Mouse (Mus musculus) heart, postnatal 0 days (tissue): ENCODE data around the gene Jazf1. TPM values are rescaled to one million over a fixed set of nuclear protein-coding genes. Genes with fewer than 3 reads are reported as not detected.

Experiments
- ATAC-seq: fragments of 200-750 bp; cut with Nextera tagmentation; 2 replicates; pipeline ENCODE4 v1.8.0; 2017; ENCODE audit warnings: low read depth, moderate number of reproducible peaks, moderate library complexity; ENCODE audit not compliant: insufficient read depth
- DNase-seq: peaks from one replicate; pipeline ENCODE4 v3.0.0-alpha.2; 2016; ENCODE audit warnings: low spot score
- H3K27ac ChIP-seq: fragments of 300-500 bp; sonication (generic); 2 replicates; pipeline ENCODE4 v1.5.1; 2014; ENCODE audit warnings: low read depth, mild to moderate bottlenecking
- H3K27me3 ChIP-seq: fragments of 300-500 bp; sonication (generic); 2 replicates; pipeline ENCODE4 v1.6.1; 2014; ENCODE audit warnings: low read length, mixed read lengths; ENCODE audit not compliant: control insufficient read depth, insufficient read depth
- H3K36me3 ChIP-seq: fragments of 300-500 bp; sonication (generic); replicated peaks from 2 replicates; pipeline ENCODE4 v1.6.1; 2014; ENCODE audit warnings: low read length, mixed read lengths; ENCODE audit not compliant: control insufficient read depth, insufficient read depth
- H3K4me1 ChIP-seq: fragments of 300-500 bp; sonication (generic); 2 replicates; pipeline ENCODE4 v1.6.1; 2014; ENCODE audit warnings: antibody characterized with exemption; ENCODE audit not compliant: control insufficient read depth, insufficient read depth
- H3K4me2 ChIP-seq: fragments of 300-500 bp; sonication (generic); 2 replicates; pipeline ENCODE4 v1.6.1; 2014; ENCODE audit warnings: low read depth, mild to moderate bottlenecking, low read length, moderate library complexity
- H3K4me3 ChIP-seq: fragments of 300-500 bp; sonication (generic); 2 replicates; pipeline ENCODE4 v1.5.1; 2014; ENCODE audit warnings: low read depth, low read length
- H3K9ac ChIP-seq: fragments of 300-500 bp; sonication (generic); replicated peaks from 2 replicates; pipeline ENCODE4 v1.6.1; 2014; ENCODE audit warnings: low read depth, low read length, mixed read lengths
- H3K9me3 ChIP-seq: fragments of 300-500 bp; sonication (generic); replicated peaks from 2 replicates; pipeline ENCODE4 v1.6.1; 2016; ENCODE audit warnings: low read length; ENCODE audit not compliant: control insufficient read depth
- CTCF ChIP-seq: IDR thresholded peaks from 2 replicates; pipeline ENCODE4 v1.5.1; 2016; ENCODE audit warnings: antibody characterized with exemption, control low read depth, low read depth
- EP300 ChIP-seq: IDR thresholded peaks from 2 replicates; pipeline ENCODE4 v1.6.1; 2016; ENCODE audit warnings: antibody characterized with exemption, low read depth
- WGBS: fragments of 180-500 bp; shearing (Covaris S2); extraction: QIAGEN DNeasy Blood & Tissue Kit; methylation state at CpG from one replicate; pipeline ENCODE4 v1.1.7; 2014; 5-methylcytosine and 5-hydroxymethylcytosine counted together
- polyA plus RNA-seq: library from polyadenylated mRNA; unstranded; fragments of >200 nt; fragmentation: Nextera tagmentation; extraction: Ambion mirVana; gene quantifications from 2 replicates; pipeline ENCODE4 v1.2.1, GENCODE M21; 2015
- total RNA-seq: library from RNA; depleted of rRNA; stranded (reverse); fragments of >200 nt; gene quantifications from 2 replicates; pipeline ENCODE4 v1.2.3, GENCODE M21; 2014; ENCODE audit warnings: low replicate concordance

The Jazf1 gene
- total and polyA plus RNA-seq, 2 experiments from 2014 or later: 6.0 to 9.5 TPM

- no peaks in the 10 kb centered on the region for H3K4me1 ChIP-seq
- H3K4me3 ChIP-seq: no peak overlapping the region
- DNase-seq (no peak), ATAC-seq (no peak)
- H3K9me3 ChIP-seq: no peaks in the 10 kb centered on the region
- H3K4me2 ChIP-seq: no peak overlapping the region
- WGBS: 78% methylated on average over 2 of the region's 2 CpGs
- no peaks in the 10 kb centered on the region for H3K36me3 ChIP-seq
- TF ChIP-seq CTCF (no peak), EP300 (no peak)
- no peak overlapping the region for H3K9ac ChIP-seq
- no peaks in the 10 kb centered on the region for H3K27me3 ChIP-seq
- H3K27ac ChIP-seq: no peak overlapping the region
Observed at GRCm38 (mm10) chr6:52869252-52869651, 199.2 kb downstream of the Jazf1 start.

- ATAC-seq: no peak
Observed at GRCm38 (mm10) chr6:52868352-52868751, 200.1 kb downstream of the Jazf1 start.

GRCm38 (mm10) chr6:52861928-52862327, 206.5 kb downstream of the Jazf1 start:
- no peak for TF ChIP-seq CTCF
- no peak for TF ChIP-seq EP300
- Histone ChIP-seq H3K9me3 (no peaks in the 10 kb centered on the region), H3K27ac (no peak overlapping the region), H3K4me1 (peaks cover 24% of the 10 kb centered on the region), H3K4me2 (no peak overlapping the region), H3K27me3 (no peaks in the 10 kb centered on the region), H3K36me3 (no peaks in the 10 kb centered on the region), H3K9ac (no peak overlapping the region), H3K4me3 (no peak overlapping the region)
- DNase-seq (peak; percentile 79), ATAC-seq (peak; percentile 85)
- 22% methylated on average over 7 of the region's 7 CpGs for WGBS

More at GRCm38 (mm10) chr6:52868352-52868751, 200.1 kb downstream of the Jazf1 start:
- Histone ChIP-seq H3K9ac (no peak overlapping the region), H3K27ac (no peak overlapping the region), H3K4me1 (no peaks in the 10 kb centered on the region), H3K36me3 (no peaks in the 10 kb centered on the region), H3K4me3 (no peak overlapping the region), H3K9me3 (no peaks in the 10 kb centered on the region), H3K27me3 (no peaks in the 10 kb centered on the region), H3K4me2 (no peak overlapping the region)
- DNase-seq: no peak
- TF ChIP-seq CTCF (no peak), EP300 (no peak)
- WGBS: 74% methylated on average over 2 of the region's 2 CpGs

DNA sequence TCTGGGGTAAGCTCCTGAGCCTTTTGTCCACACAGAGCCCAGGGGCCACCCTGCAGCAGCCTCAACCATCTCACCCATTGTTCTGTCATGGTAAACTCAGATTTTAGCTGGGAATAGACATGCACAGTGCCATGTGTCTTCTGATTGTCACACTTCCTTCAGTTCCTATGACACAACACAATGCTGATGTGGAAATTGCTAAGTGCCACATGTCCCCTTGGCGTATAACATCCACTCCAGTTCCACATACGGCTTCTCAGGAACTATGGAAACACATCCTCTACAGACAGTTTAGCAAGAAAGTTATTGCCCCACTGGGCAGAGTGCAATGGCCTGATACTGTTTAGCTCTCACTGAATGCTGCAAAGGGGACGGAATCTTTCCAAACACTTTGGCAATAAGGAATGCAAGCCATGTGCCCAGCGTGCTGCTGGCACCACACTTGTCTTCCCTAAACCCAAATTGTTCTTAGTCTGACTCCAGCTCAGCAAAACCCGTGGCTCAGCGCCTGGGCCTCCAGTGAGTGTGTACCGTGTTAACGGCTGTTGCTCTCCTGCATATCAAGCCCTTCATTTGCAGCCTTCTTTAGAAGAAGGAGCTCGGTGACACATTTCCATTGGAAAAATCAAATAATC, 207.1 kb downstream of the Jazf1 start:
- H3K27me3 ChIP-seq: no peaks in the 10 kb centered on the region
- no peak overlapping the region for H3K4me3 ChIP-seq
- H3K36me3 ChIP-seq: no peaks in the 10 kb centered on the region
- DNase-seq (no peak), ATAC-seq (no peak)
- WGBS: 52% methylated on average over 9 of the region's 9 CpGs
- H3K27ac ChIP-seq: no peak overlapping the region
- no peaks in the 10 kb centered on the region for H3K9me3 ChIP-seq
- H3K4me1 ChIP-seq: peaks cover 29% of the 10 kb centered on the region
- no peak overlapping the region for H3K9ac ChIP-seq
- no peak overlapping the region for H3K4me2 ChIP-seq
- TF ChIP-seq CTCF: no peak
- TF ChIP-seq EP300: no peak

- H3K27me3 ChIP-seq: no peaks in the 10 kb centered on the region
- TF ChIP-seq CTCF (no peak), EP300 (no peak)
- WGBS: 15% methylated on average over 6 of the region's 6 CpGs
- H3K4me1 ChIP-seq: peaks cover 33% of the 10 kb centered on the region
- DNase-seq: no peak
- no peak overlapping the region for H3K4me3 ChIP-seq
- no peaks in the 10 kb centered on the region for H3K36me3 ChIP-seq
- H3K4me2 ChIP-seq: no peak overlapping the region
- H3K9me3 ChIP-seq: no peaks in the 10 kb centered on the region
- no peak overlapping the region for H3K9ac ChIP-seq
- ATAC-seq: 0 out of 2 replicates have a peak, but pooled peaks have one; percentile 10
- no peak overlapping the region for H3K27ac ChIP-seq
Observed at GRCm38 (mm10) chr6:52860713-52861112, 207.7 kb downstream of the Jazf1 start.

DNA sequence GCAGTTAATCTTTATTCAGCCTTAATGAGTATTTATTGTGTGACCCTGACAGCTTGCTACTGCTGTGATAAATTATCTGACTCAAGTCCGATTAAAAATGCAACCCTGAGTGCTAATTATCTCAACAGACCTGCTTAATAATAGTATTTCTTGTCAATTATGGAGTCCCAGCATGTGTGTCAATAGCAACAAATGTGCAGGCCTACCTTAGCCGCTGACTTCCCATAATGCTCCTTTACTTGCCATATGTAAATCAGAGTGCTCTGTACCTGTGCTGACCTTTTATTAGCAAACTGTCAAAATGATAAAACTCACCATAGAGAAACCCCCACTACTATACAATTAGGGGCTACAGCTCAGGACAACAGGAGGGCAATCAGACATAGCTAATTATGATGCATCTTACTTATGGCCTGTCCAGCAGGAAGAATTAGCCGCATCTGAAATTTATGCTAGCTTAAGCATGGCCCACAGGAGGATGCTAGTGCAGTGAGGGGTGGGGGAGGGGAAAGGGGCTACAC, 209.5 kb downstream of the Jazf1 start:
- TF ChIP-seq CTCF: no peak
- TF ChIP-seq EP300: no peak
- no peaks in the 10 kb centered on the region for H3K27me3 ChIP-seq
- H3K9me3 ChIP-seq: no peaks in the 10 kb centered on the region
- H3K4me3 ChIP-seq: no peak overlapping the region
- H3K4me1 ChIP-seq: peaks cover 33% of the 10 kb centered on the region
- H3K36me3 ChIP-seq: no peaks in the 10 kb centered on the region
- no peak for ATAC-seq
- WGBS: 86% methylated on average over 3 of the region's 3 CpGs
- no peak overlapping the region for H3K4me2 ChIP-seq
- DNase-seq: no peak
- H3K27ac ChIP-seq: no peak overlapping the region
- H3K9ac ChIP-seq: no peak overlapping the region
